Mouse (Mus musculus) stomach, postnatal 0 days (tissue): Measurements from ENCODE around the gene Fam124b. TPM values are rescaled to one million over a fixed set of nuclear protein-coding genes. Genes with fewer than 3 reads are reported as not detected.

Experiments used
- ATAC-seq: fragments of 200-750 bp; cut with Nextera tagmentation; 2 replicates; pipeline ENCODE4 v1.8.0; 2017; ENCODE audit not compliant: low FRiP score, low TSS enrichment
- DNase-seq: peaks from one replicate; pipeline ENCODE4 v3.0.0-alpha.2; 2016; ENCODE audit warnings: low spot score
- H3K27ac ChIP-seq: fragments of 300-500 bp; sonication (generic); replicated peaks from 2 replicates; pipeline ENCODE4 v1.5.1; 2014; ENCODE audit warnings: mild to moderate bottlenecking, control low read depth
- H3K27me3 ChIP-seq: fragments of 300-500 bp; sonication (generic); 2 replicates; pipeline ENCODE4 v1.6.1; 2014; ENCODE audit warnings: low read length; ENCODE audit not compliant: control insufficient read depth, insufficient read depth
- H3K36me3 ChIP-seq: fragments of 300-500 bp; sonication (generic); 2 replicates; pipeline ENCODE4 v1.6.1; 2014; ENCODE audit warnings: low read length, mixed read lengths; ENCODE audit not compliant: control insufficient read depth, insufficient read depth
- H3K4me1 ChIP-seq: fragments of 300-500 bp; sonication (generic); replicated peaks from 2 replicates; pipeline ENCODE4 v1.6.1; 2014; ENCODE audit warnings: antibody characterized with exemption; ENCODE audit not compliant: control insufficient read depth, insufficient read depth
- H3K4me2 ChIP-seq: fragments of 300-500 bp; sonication (generic); replicated peaks from 2 replicates; pipeline ENCODE4 v1.6.1; 2014; ENCODE audit warnings: low read depth, mild to moderate bottlenecking, control low read depth, moderate library complexity
- H3K4me3 ChIP-seq: fragments of 300-500 bp; sonication (generic); 2 replicates; pipeline ENCODE4 v1.5.1; 2014; ENCODE audit warnings: low read depth, low read length, control low read depth
- H3K9ac ChIP-seq: fragments of 300-500 bp; sonication (generic); 2 replicates; pipeline ENCODE4 v1.6.1; 2014; ENCODE audit warnings: mild to moderate bottlenecking, low read length, control low read depth, mixed read lengths
- H3K9me3 ChIP-seq: fragments of 300-500 bp; sonication (generic); 2 replicates; pipeline ENCODE4 v1.6.1; 2016; ENCODE audit warnings: low read length; ENCODE audit not compliant: control insufficient read depth
- CTCF ChIP-seq: IDR thresholded peaks from 2 replicates; pipeline ENCODE4 v1.5.1; 2016; ENCODE audit warnings: antibody characterized with exemption, low read depth, mild to moderate bottlenecking, moderate library complexity
- EP300 ChIP-seq: optimal IDR thresholded peaks from 2 replicates; pipeline ENCODE3; 2016; ENCODE audit warnings: antibody characterized with exemption
- WGBS: fragments of 180-500 bp; shearing (Covaris S2); extraction: QIAGEN DNeasy Blood & Tissue Kit; methylation state at CpG from one replicate; pipeline ENCODE4 v1.1.7; 2014; 5-methylcytosine and 5-hydroxymethylcytosine counted together
- polyA plus RNA-seq: library from polyadenylated mRNA; unstranded; fragments of >200 nt; fragmentation: Nextera tagmentation; extraction: Ambion mirVana; gene quantifications from 2 replicates; pipeline ENCODE4 v1.2.1, GENCODE M21; 2015

Gene Fam124b
- polyA plus RNA-seq, 1 experiment from 2014 or later = 0.29 TPM

DNA sequence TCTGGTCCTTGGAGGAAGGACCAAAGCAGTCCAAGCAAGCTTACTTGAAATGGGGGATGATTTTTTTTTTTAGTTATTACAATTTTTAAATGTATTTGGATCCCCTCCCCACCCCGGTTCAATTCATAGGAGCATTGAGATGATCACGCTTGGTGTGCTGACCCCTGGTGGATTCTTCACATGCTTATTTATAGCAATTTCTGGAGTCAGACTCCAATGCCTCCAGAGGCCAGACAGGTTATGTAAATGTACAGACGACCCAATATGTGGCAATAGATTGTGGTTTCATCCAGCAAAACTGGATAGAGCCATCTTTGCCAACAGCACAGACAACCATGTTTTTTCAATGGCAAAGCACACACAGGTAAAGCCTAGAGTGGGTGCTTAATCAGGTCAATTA is 25.9 kb upstream of the Fam124b start:
- Histone ChIP-seq H3K36me3 (no peaks in the 10 kb centered on the region), H3K4me1 (no peaks in the 10 kb centered on the region), H3K4me3 (no peak overlapping the region), H3K9ac (no peak overlapping the region), H3K4me2 (no peak overlapping the region), H3K27ac (no peak overlapping the region), H3K27me3 (no peaks in the 10 kb centered on the region), H3K9me3 (no peaks in the 10 kb centered on the region)
- ATAC-seq = no peak
- TF ChIP-seq EP300 (no peak), CTCF (peak; percentile 50)
- no peak for DNase-seq
- WGBS = 46% methylated on average over 3 of the region's 3 CpGs

DNA sequence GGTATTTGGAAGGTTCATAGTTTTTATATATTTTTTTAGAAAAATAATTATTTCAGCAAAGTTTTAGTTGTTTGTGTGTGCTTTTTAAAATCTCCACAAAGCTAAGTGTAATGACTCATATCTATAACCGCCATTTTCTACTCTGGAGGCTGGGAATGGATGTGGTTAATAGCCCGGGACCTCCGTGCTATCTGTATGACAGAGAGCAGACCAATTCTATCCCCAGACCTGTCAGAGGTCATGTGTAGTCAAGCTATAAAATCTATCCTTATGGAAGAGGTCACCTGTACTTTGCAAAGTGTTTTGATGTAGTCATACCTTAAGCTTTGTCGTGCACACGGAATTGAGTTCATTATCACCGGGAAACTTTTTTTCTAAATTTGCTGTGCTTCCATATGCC is 23.3 kb upstream of the Fam124b start:
- no peak for ATAC-seq
- DNase-seq = no peak
- H3K9me3 ChIP-seq = no peaks in the 10 kb centered on the region
- 89% methylated on average over 6 of the region's 6 CpGs for whole genome bisulfite sequencing
- TF ChIP-seq CTCF = no peak
- no peak for TF ChIP-seq EP300
- H3K4me1 ChIP-seq = no peaks in the 10 kb centered on the region
- H3K4me3 ChIP-seq = no peak overlapping the region
- H3K4me2 ChIP-seq = no peak overlapping the region
- H3K27me3 ChIP-seq = no peaks in the 10 kb centered on the region
- H3K9ac ChIP-seq = no peak overlapping the region
- no peak overlapping the region for H3K27ac ChIP-seq
- no peaks in the 10 kb centered on the region for H3K36me3 ChIP-seq

- 51% methylated on average over 12 of the region's 12 CpGs for WGBS
- H3K4me1 ChIP-seq = no peaks in the 10 kb centered on the region
- ATAC-seq (no peak), DNase-seq (no peak)
- no peaks in the 10 kb centered on the region for H3K9me3 ChIP-seq
- no peak overlapping the region for H3K4me3 ChIP-seq
- H3K27me3 ChIP-seq = no peaks in the 10 kb centered on the region
- H3K36me3 ChIP-seq = no peaks in the 10 kb centered on the region
- H3K4me2 ChIP-seq = no peak overlapping the region
- TF ChIP-seq EP300 = no peak
- TF ChIP-seq CTCF = no peak
- no peak overlapping the region for H3K9ac ChIP-seq
- no peak overlapping the region for H3K27ac ChIP-seq
Observed at GRCm38 (mm10) chr1:80240017-80240660, 21.9 kb upstream of the Fam124b start.

DNA sequence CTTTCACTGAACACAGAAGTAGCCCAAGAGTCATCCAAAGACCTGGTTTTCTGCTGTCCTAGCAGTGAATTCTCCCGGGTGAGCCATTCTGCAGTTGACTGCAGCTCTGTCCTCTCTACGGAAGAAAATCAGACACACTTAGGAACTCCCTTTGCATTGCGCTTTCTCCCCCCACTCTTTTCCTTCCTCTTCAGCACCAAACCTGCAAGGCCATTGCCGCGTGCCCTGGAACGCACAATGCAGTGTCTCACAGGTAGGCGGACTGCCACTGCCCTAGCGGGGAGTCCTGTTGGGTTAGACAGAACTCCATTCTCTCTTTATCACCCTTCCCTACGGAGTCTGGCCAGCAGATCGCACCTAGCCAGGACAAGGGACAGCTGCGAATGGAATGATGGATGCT is 21.2 kb upstream of the Fam124b start:
- WGBS = 72% methylated on average over 11 of the region's 11 CpGs
- H3K9ac ChIP-seq = no peak overlapping the region
- H3K9me3 ChIP-seq = no peaks in the 10 kb centered on the region
- H3K27me3 ChIP-seq = no peaks in the 10 kb centered on the region
- H3K27ac ChIP-seq = no peak overlapping the region
- TF ChIP-seq CTCF = no peak
- no peak for TF ChIP-seq EP300
- no peak overlapping the region for H3K4me3 ChIP-seq
- no peak for DNase-seq
- H3K36me3 ChIP-seq = no peaks in the 10 kb centered on the region
- no peaks in the 10 kb centered on the region for H3K4me1 ChIP-seq
- no peak for ATAC-seq
- H3K4me2 ChIP-seq = no peak overlapping the region

DNA sequence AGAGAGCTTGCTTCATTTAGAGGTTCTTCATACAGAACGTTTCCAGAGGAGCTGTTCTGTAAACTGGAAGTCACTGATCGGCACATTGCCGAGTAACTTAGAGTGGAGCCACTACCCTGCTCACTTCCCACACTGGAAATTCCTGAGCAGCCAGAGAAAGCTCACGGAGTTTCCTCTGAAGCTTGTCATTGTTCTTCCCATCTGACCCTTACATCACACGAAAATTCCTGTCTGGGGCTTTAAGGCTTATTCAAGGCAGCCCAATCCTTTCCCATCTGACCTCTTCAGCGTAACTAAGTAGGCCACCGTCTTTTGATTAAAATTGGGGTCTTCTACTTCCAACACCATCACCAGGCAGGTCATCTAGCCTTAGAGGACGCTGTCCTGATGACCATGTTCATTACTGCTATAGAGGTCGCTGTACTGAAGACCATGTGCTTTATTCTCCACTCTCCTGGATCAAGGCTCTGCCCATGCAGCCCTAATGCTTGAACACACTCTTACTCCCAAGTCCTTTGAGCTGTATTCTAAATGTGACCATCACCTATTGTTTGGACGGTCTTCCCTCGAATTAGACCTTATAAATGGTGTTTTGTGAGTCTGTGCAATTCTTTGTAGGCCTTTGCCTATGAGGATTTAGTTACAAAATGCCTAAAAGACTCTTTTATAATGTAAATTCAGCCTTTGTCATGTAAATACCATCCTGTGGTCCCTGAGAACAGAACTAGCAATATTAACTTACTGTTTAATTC is 18.9 kb upstream of the Fam124b start:
- H3K9ac ChIP-seq = no peak overlapping the region
- H3K4me1 ChIP-seq = no peaks in the 10 kb centered on the region
- no peak overlapping the region for H3K27ac ChIP-seq
- DNase-seq (no peak), ATAC-seq (no peak)
- H3K27me3 ChIP-seq = no peaks in the 10 kb centered on the region
- WGBS = 66% methylated on average over 11 of the region's 11 CpGs
- H3K4me2 ChIP-seq = no peak overlapping the region
- TF ChIP-seq EP300 (no peak), CTCF (no peak)
- no peak overlapping the region for H3K4me3 ChIP-seq
- H3K9me3 ChIP-seq = no peaks in the 10 kb centered on the region
- H3K36me3 ChIP-seq = no peaks in the 10 kb centered on the region

- H3K4me1 ChIP-seq = no peaks in the 10 kb centered on the region
- DNase-seq = no peak
- H3K4me2 ChIP-seq = no peak overlapping the region
- H3K9ac ChIP-seq = no peak overlapping the region
- TF ChIP-seq CTCF (no peak), EP300 (no peak)
- H3K4me3 ChIP-seq = no peak overlapping the region
- H3K27me3 ChIP-seq = no peaks in the 10 kb centered on the region
- no peaks in the 10 kb centered on the region for H3K9me3 ChIP-seq
- no peak overlapping the region for H3K27ac ChIP-seq
- WGBS = 24% methylated on average over 1 of the region's 1 CpGs
- H3K36me3 ChIP-seq = no peaks in the 10 kb centered on the region
- ATAC-seq = no peak
Observed at GRCm38 (mm10) chr1:80236126-80236525, 17.9 kb upstream of the Fam124b start.
